Mouse (Mus musculus) liver, embryonic 14.5 days (tissue): ENCODE measurements around the gene Olfr523. TPM values are rescaled to one million over a fixed set of nuclear protein-coding genes. Genes with fewer than 3 reads are reported as not detected.
"Not testable (repeated sequence)": the region's sequence is repeated elsewhere in the genome, so short reads cannot be mapped to it uniquely, and the experiment has no call there.

Experiments used
- ATAC-seq: fragments of 200-750 bp; cut with Nextera tagmentation; 2 replicates; pipeline ENCODE4 v1.8.0; 2017; ENCODE audit warnings: moderate number of reproducible peaks, mild to moderate bottlenecking, moderate library complexity; ENCODE audit not compliant: insufficient read depth
- DNase-seq, 3 experiments: peaks; one replicate each; pipeline ENCODE4 v3.0.0-alpha.2; 2012 to 2013; ENCODE audit warnings: low read depth in 3 of 3, low spot score in 3 of 3
- H3K27ac ChIP-seq: fragments of 300-500 bp; sonication (generic); 2 replicates; pipeline ENCODE4 v1.5.1; 2014; ENCODE audit warnings: moderate library complexity, mild to moderate bottlenecking, control low read depth, inconsistent platforms
- H3K27me3 ChIP-seq: fragments of 300-500 bp; sonication (generic); 2 replicates; pipeline ENCODE4 v1.6.1; 2014; ENCODE audit warnings: mild to moderate bottlenecking, low read length, moderate library complexity; ENCODE audit not compliant: control insufficient read depth, insufficient read depth
- H3K36me3 ChIP-seq: fragments of 300-500 bp; sonication (generic); replicated peaks from 2 replicates; pipeline ENCODE4 v1.6.1; 2014; ENCODE audit warnings: low read depth; ENCODE audit not compliant: control insufficient read depth, insufficient read depth
- H3K4me1 ChIP-seq, 2 experiments: fragments of 200-500 bp in 1 of 2; fragments of 300-500 bp in 1 of 2; sonication (generic) in 1 of 2; replicated peaks; 2 replicates each; pipeline ENCODE4 v1.6.1; 2012 to 2014; ENCODE audit warnings: antibody characterized with exemption in 1 of 2, inconsistent platforms in 1 of 2, low read length in 1 of 2; ENCODE audit not compliant: control insufficient read depth in 2 of 2, insufficient read depth in 2 of 2
- H3K4me2 ChIP-seq: fragments of 300-500 bp; sonication (generic); 2 replicates; pipeline ENCODE4 v1.6.1; 2014; ENCODE audit warnings: low read depth, mild to moderate bottlenecking, control low read depth, moderate library complexity
- H3K4me3 ChIP-seq, 2 experiments: fragments of 200-500 bp in 1 of 2; fragments of 300-500 bp in 1 of 2; sonication (generic) in 1 of 2; 2 replicates each; pipeline ENCODE4 v1.5.1; 2012 to 2014; ENCODE audit warnings: low read depth in 2 of 2, low read length in 2 of 2, mild to moderate bottlenecking in 2 of 2, control low read depth in 1 of 2, inconsistent platforms in 1 of 2, moderate library complexity in 1 of 2; ENCODE audit not compliant: insufficient read depth in 1 of 2
- H3K9ac ChIP-seq: fragments of 300-500 bp; sonication (generic); replicated peaks from 2 replicates; pipeline ENCODE4 v1.6.1; 2014; ENCODE audit warnings: mild to moderate bottlenecking, control low read depth, moderate library complexity
- H3K9me3 ChIP-seq: fragments of 300-500 bp; sonication (generic); 2 replicates; pipeline ENCODE4 v1.6.1; 2016; ENCODE audit warnings: low read length, mixed read lengths; ENCODE audit not compliant: control insufficient read depth
- CTCF ChIP-seq: IDR thresholded peaks from 2 replicates; pipeline ENCODE4 v1.5.1; 2016; ENCODE audit warnings: antibody characterized with exemption, low read depth, control low read depth
- EP300 ChIP-seq: IDR thresholded peaks from 2 replicates; pipeline ENCODE4 v1.6.1; 2016; ENCODE audit warnings: antibody characterized with exemption, low read depth
- WGBS: fragments of 180-500 bp; shearing (Covaris S2); extraction: QIAGEN DNeasy Blood & Tissue Kit; methylation state at CpG from one replicate; pipeline ENCODE4 v1.1.7; 2014; ENCODE audit not compliant: insufficient replicate concordance; 5-methylcytosine and 5-hydroxymethylcytosine counted together
- polyA plus RNA-seq, 2 experiments: library from polyadenylated mRNA; depleted of rRNA in 1 of 2; stranded (reverse) in 1 of 2; unstranded in 1 of 2; fragments of >200 nt; fragmentation: Nextera tagmentation in 1 of 2; extraction: Ambion mirVana in 1 of 2; gene quantifications; 2 replicates each; pipeline versions ENCODE4 v1.2.1 to v1.2.3; 2012 to 2014

Olfr523 gene
- polyA plus RNA-seq, 2 experiments, result not detected

DNA sequence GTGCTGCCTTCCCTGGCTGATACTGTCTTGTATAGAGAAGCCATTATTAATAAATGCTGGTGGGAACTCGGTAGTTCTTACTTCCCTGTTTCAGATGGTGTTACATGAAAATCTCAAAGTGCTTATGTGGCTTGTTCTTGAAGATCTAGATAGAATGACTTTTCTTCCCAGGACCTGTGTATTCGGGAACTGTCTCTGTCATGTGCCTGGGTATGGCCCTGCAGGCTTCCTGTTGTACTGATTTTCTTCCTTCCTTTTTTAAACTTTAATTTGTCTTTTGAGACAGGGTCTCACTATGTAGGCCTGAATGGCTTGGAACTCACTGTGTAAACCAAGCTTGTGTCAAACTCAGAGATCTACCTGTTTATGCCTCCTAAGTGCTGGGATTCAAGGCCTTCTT, 45.1 kb upstream of the Olfr523 start:
- 26% methylated on average over 2 of the region's 2 CpGs for WGBS
- Histone ChIP-seq H3K4me3 (no peak overlapping the region), H3K9ac (no peak overlapping the region), H3K4me2 (no peak overlapping the region), H3K4me1 (peaks cover 5 to 17% of the 10 kb centered on the region in 2 experiments; a peak in 3 of 4 replicates), H3K27ac (no peak overlapping the region), H3K36me3 (no peaks in the 10 kb centered on the region), H3K27me3 (no peaks in the 10 kb centered on the region), H3K9me3 (no peaks in the 10 kb centered on the region)
- no peak for TF ChIP-seq CTCF
- DNase-seq (no peak), ATAC-seq (no peak)

DNA sequence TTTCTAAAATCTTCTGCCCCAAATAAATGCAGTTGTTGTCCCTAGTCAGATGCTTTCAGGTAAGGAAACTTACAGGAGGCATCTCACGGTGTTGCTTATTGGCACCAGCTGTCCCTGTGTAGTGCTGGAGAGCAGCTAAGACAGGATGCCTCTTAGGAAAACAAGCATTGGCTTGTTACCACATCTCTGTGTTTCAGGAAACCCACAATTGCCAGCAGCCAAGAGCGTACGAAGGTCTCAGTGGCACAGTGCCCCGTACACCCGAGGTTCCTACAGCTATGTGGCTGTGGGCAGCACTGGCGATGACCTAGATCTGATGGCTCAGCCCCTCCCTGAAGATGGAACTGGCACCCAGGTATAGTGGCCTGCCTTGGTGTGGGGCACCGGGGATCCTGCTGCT, 40.8 kb upstream of the Olfr523 start:
- DNase-seq, H3K4me3 ChIP-seq, H3K36me3 ChIP-seq, H3K9me3 ChIP-seq, ATAC-seq, H3K27ac ChIP-seq, H3K4me1 ChIP-seq, H3K9ac ChIP-seq, H3K27me3 ChIP-seq, H3K4me2 ChIP-seq: not testable (repeated sequence)
- WGBS, result 57% methylated on average over 7 of the region's 7 CpGs

DNA sequence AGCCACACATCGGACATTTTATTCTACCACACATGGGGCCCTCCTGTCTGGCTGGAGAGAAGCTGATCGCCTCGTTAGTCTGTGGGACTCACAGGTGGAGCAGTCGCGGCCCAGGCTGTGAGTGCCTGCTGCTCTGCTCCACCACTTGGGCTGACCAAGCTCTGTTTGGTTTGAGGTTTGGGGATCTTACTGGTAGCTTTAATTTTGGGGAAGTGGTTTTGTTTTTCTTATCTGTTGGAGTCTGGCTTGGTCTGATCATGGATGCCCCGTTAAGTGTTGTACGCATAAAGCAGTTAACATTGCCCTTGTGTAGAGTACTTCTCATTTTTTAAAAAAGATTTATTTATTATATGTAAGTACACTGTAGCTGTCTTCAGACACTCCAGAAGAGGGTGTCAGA, 39.0 kb upstream of the Olfr523 start:
- not testable (repeated sequence) for H3K36me3 ChIP-seq, H3K4me1 ChIP-seq, DNase-seq, H3K9ac ChIP-seq, ATAC-seq, H3K27ac ChIP-seq, H3K9me3 ChIP-seq, H3K27me3 ChIP-seq, H3K4me2 ChIP-seq, H3K4me3 ChIP-seq
- WGBS, result 23% methylated on average over 5 of the region's 7 CpGs

DNA sequence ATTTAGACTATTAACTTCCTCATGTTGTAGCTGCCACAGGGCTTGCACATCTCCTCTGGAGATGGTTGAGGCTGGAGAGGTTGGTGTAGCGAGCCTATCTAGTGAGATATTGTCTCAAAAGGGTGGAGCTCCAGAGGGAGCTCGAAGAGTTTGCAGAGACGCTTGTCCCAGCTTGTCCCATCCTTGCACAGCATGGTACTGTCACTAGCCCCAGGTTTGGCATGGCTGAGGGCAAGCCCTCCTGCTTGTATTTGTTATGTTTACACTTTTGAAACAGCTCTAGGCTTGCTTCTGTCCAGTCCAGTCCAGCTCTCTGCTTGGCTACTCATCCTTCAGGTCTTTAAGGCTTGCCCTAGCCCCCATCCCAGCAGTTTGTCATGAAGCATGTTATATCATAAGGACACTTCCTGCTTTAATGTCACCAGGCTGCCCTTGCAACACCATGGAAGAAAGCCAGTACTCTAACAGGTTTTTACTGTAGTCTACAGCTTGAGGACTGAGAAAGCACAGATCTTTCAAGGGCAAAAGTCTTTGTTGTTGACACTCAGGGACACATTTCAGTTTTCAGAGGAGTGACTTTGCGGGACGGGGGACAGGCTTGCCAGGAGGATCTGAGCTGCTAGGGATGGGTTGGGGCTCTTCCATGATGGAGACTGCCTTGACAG, 37.8 kb upstream of the Olfr523 start:
- Histone ChIP-seq H3K9ac (no peak overlapping the region), H3K4me3 (no peak overlapping the region), H3K4me1 (peaks cover 0 to 6% of the 10 kb centered on the region in 2 experiments; a peak in 2 of 4 replicates), H3K27me3 (no peaks in the 10 kb centered on the region), H3K27ac (no peak overlapping the region), H3K9me3 (no peaks in the 10 kb centered on the region), H3K4me2 (no peak overlapping the region), H3K36me3 (no peaks in the 10 kb centered on the region)
- 60% methylated on average over 5 of the region's 5 CpGs for WGBS
- TF ChIP-seq EP300, result no peak
- no peak for TF ChIP-seq CTCF
- DNase-seq (no peak), ATAC-seq (no peak)

DNA sequence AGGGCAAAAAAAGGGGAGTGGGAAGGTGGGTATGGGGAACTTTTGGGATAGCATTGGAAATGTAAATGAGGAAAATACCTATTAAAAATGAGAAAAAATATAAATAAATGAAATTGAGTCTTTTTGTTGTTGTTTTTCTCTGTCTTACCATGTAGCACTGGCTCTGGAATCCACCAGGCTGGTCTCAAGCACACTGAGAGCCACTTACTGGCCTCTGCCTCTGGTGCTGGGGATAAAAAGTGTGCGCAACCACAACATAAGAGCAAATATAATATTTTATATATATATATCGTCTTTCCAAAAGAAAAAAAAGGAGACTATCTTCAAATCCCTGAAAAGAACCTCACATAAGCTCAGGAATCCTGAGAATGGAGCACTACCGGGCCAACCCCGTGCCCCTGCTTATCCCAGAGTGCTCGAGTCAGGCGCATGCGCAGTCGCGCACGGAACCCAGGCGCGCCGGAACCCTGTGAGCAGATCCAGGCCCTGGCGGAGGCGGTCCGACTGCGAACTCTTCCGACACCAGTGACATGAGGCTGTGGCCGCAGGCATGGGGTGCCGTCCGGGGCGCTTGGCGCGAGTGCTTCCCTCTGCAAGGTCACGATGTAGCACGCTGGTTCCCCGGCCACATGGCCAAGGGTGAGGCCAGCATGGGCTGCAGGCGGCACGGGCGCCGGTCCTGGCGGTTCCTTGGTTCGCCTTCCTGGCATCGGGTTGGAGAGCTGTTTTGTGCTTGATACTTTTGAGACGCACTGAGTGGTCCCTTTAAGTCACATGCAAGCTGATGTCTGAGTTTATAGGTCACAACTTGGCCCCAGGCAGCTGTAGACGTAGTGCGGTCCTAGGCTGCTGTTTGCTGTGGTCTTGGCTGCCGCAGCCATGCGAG, 35.6 kb upstream of the Olfr523 start, which contains the start of gene Mtg1:
Gene Mtg1 (plus strand): TSS at position 430 of the 886 bp plus-strand sequence.
- Histone ChIP-seq H3K27ac (peak within 1 kb of the TSS; percentile 44), H3K9ac (peak within 1 kb of the TSS; percentile 77), H3K27me3 (no peaks in the 10 kb centered on the region), H3K9me3 (no peaks in the 10 kb centered on the region), H3K4me2 (peak within 1 kb of the TSS; percentile 81), H3K4me3 (peak within 1 kb of the TSS; percentile 69 to 84), H3K36me3 (no peaks in the 10 kb centered on the region), H3K4me1 (peaks cover 0 to 6% of the 10 kb centered on the region in 2 experiments; a peak in 2 of 4 replicates)
- DNase-seq (peak; percentile 80 to 84 (median 81)), ATAC-seq (peak; percentile 97)
- 2% methylated on average over 39 of the region's 39 CpGs for WGBS
- no peak for TF ChIP-seq EP300
- TF ChIP-seq CTCF, result peak; percentile 28; the same call in 1 of the 2 replicates
